9 mouse cellular contexts compared by ENCODE assay signal in genomic region chr10:77353031-77353745, GRCm38 (mm10).
DNase-seq lines count a peak whose midpoint lies in the region; ATAC-seq and TF ChIP-seq lines count a peak whose summit lies in the region.
"Had no signal": no experiment of that assay in that cellular context is flagged by ENCODE, and none has a peak within 500 bp of the region (broad histone marks: within the 10 kb centered on the region; RNA-seq: fewer than 3 reads in every experiment).

No protein-coding gene starts in this region.

- no peak for TF ChIP-seq EP300 in MEL (IDR thresholded peaks at IDR 0.05; ENCODE audit: low read depth in 1 of 2, low read length in 2 of 2)
- no peak for TF ChIP-seq EP300 in lung, postnatal 0 days (IDR thresholded peaks at IDR 0.05)

- TF ChIP-seq CTCF in MEL (IDR thresholded peaks at IDR 0.05 in 2 of 3, conservative IDR thresholded peaks at IDR 0.05 in 1 of 3; ENCODE audit: control insufficient read depth in 1 of 3, insufficient read depth in 1 of 3, low read depth in 2 of 3, low read length in 3 of 3, poor library complexity in 1 of 3, severe bottlenecking in 1 of 3): peak; percentile 66 to 98 (median 81)
- peak; percentile 89 for TF ChIP-seq CTCF in lung, postnatal 0 days (IDR thresholded peaks at IDR 0.05)

- H3K4me1 ChIP-seq in MEL (ENCODE audit: control insufficient read depth in 1 of 2, insufficient read depth in 2 of 2, low read length in 2 of 2): no peaks in the 10 kb centered on the region
- no peaks in the 10 kb centered on the region for H3K4me1 ChIP-seq in forebrain, embryonic 16.5 days (replicated peaks; ENCODE audit: control insufficient read depth, insufficient read depth, low read length)
- H3K4me1 ChIP-seq in lung, postnatal 0 days (ENCODE audit: insufficient read depth, low read depth, low read length): no peaks in the 10 kb centered on the region
- H3K4me1 ChIP-seq: limb, embryonic 15.5 days had no signal

- no peak overlapping the region for H3K4me3 ChIP-seq in MEL (ENCODE audit: control insufficient read depth in 1 of 2, insufficient read depth in 1 of 2, low read depth in 2 of 2, low read length in 2 of 2)
- H3K4me3 ChIP-seq in forebrain, embryonic 16.5 days (replicated peaks; ENCODE audit: low read length): no peak overlapping the region
- H3K4me3 ChIP-seq in lung, postnatal 0 days (ENCODE audit: low read depth, low read length): no peak overlapping the region
- H3K4me3 ChIP-seq: limb, embryonic 15.5 days had no signal

- WGBS in forebrain, embryonic 16.5 days: 83% methylated on average over 6 of the region's 6 CpGs
- 78% methylated on average over 6 of the region's 6 CpGs for WGBS in lung, postnatal 0 days

- no peaks in the 10 kb centered on the region for H3K27me3 ChIP-seq in MEL (ENCODE audit: control insufficient read depth in 1 of 2, insufficient read depth in 2 of 2, low read length in 2 of 2)
- no peaks in the 10 kb centered on the region for H3K27me3 ChIP-seq in forebrain, embryonic 16.5 days (replicated peaks; ENCODE audit: control insufficient read depth, insufficient read depth, low read length)
- H3K27me3 ChIP-seq in lung, postnatal 0 days (replicated peaks; ENCODE audit: insufficient read depth, low read length): no peaks in the 10 kb centered on the region
- H3K27me3 ChIP-seq: limb, embryonic 15.5 days had no signal

- DNase-seq in MEL (ENCODE audit: low read depth, low spot score): peak; percentile 77
- peak; percentile 90 to 93 for DNase-seq in cerebellum, adult 18-20 months
- peak; percentile 60 for DNase-seq in layer of hippocampus, adult 9-10 months (ENCODE audit: low spot score)
- peak; percentile 75 for DNase-seq in lung, postnatal 0 days (ENCODE audit: low spot score)
- peak; percentile 90 for DNase-seq in retina, embryonic 14.5 days (ENCODE audit: low spot score)
- DNase-seq in thymus, postnatal 36 days: peak; percentile 59 to 60

- TF ChIP-seq POLR2A in MEL (IDR thresholded peaks at IDR 0.05; ENCODE audit: control insufficient read depth in 1 of 2, insufficient read depth in 1 of 2, low read depth in 1 of 2, low read length in 2 of 2, poor library complexity in 1 of 2): no peak

- no peak overlapping the region for H3K27ac ChIP-seq in MEL (ENCODE audit: control insufficient read depth, low read depth, low read length)
- H3K27ac ChIP-seq in forebrain, embryonic 16.5 days (ENCODE audit: low read length): no peak overlapping the region
- no peak overlapping the region for H3K27ac ChIP-seq in lung, postnatal 0 days (ENCODE audit: low read length)
- H3K27ac ChIP-seq: limb, embryonic 15.5 days had no signal

- H3K9ac ChIP-seq in MEL (ENCODE audit: control insufficient read depth, low read depth, low read length, poor library complexity, severe bottlenecking): no peak overlapping the region
- no peak overlapping the region for H3K9ac ChIP-seq in forebrain, embryonic 16.5 days (replicated peaks; ENCODE audit: low read depth, low read length)
- H3K9ac ChIP-seq in lung, postnatal 0 days (replicated peaks; ENCODE audit: low read depth): no peak overlapping the region
- H3K9ac ChIP-seq: limb, embryonic 15.5 days had no signal

- no peaks in the 10 kb centered on the region for H3K36me3 ChIP-seq in MEL (ENCODE audit: control insufficient read depth in 1 of 2, insufficient read depth in 2 of 2, low read length in 2 of 2)
- H3K36me3 ChIP-seq in forebrain, embryonic 16.5 days (ENCODE audit: control insufficient read depth, insufficient read depth): no peaks in the 10 kb centered on the region
- no peaks in the 10 kb centered on the region for H3K36me3 ChIP-seq in lung, postnatal 0 days (ENCODE audit: insufficient read depth, low read length)

- TF ChIP-seq RAD21 in MEL (IDR thresholded peaks at IDR 0.05; ENCODE audit: low read depth, low read length): peak; percentile 96

- no peak overlapping the region for H3K4me2 ChIP-seq in forebrain, embryonic 16.5 days (ENCODE audit: low read length)
- H3K4me2 ChIP-seq in lung, postnatal 0 days (replicated peaks; ENCODE audit: low read depth, low read length): no peak overlapping the region
- H3K4me2 ChIP-seq: limb, embryonic 15.5 days had no signal

- ATAC-seq in forebrain, embryonic 16.5 days: peak; percentile 92
- ATAC-seq in hematopoietic stem cell, adult 5-6 weeks (replicated peaks in 1 of 2; ENCODE audit: insufficient read depth in 1 of 2, low FRiP score in 2 of 2, low TSS enrichment in 1 of 2, low read depth in 1 of 2, poor library complexity in 2 of 2, severe bottlenecking in 2 of 2): peak; percentile 89 to 91
- peak; percentile 58; the same call in 1 of the 2 replicates for ATAC-seq in lung, postnatal 0 days

- H3K79me2 ChIP-seq in MEL (ENCODE audit: control insufficient read depth, insufficient read depth, low read length, poor library complexity): no peaks in the 10 kb centered on the region

- no peaks in the 10 kb centered on the region for H3K9me3 ChIP-seq in MEL (replicated peaks; ENCODE audit: insufficient read depth, low read length)
- H3K9me3 ChIP-seq in forebrain, embryonic 16.5 days (ENCODE audit: control insufficient read depth, low read length): no peaks in the 10 kb centered on the region
- H3K9me3 ChIP-seq in lung, postnatal 0 days (ENCODE audit: low read length): no peaks in the 10 kb centered on the region
- H3K9me3 ChIP-seq: limb, embryonic 15.5 days had no signal

TF ChIP-seq in MEL, 35 proteins besides CTCF, POLR2A, EP300 and RAD21:
- TF ChIP-seq E2F4 (IDR thresholded peaks at IDR 0.05; ENCODE audit: borderline replicate concordance, low read depth, low read length) (no peak), USF1 (IDR thresholded peaks at IDR 0.05; ENCODE audit: low read depth, low read length) (no peak), MYB (IDR thresholded peaks at IDR 0.05; ENCODE audit: low read depth, low read length) (no peak), NELFE (IDR thresholded peaks at IDR 0.05; ENCODE audit: low read depth, low read length) (no peak), ZC3H11A (IDR thresholded peaks at IDR 0.05; ENCODE audit: low read depth, low read length) (peak; percentile 87), TAL1 (IDR thresholded peaks at IDR 0.05; ENCODE audit: low read length) (no peak), CHD2 (IDR thresholded peaks at IDR 0.05; ENCODE audit: low read length) (no peak), POLR2AphosphoS5 (IDR thresholded peaks at IDR 0.05; ENCODE audit: borderline replicate concordance, low read depth, low read length) (no peak), MXI1 (IDR thresholded peaks at IDR 0.05; ENCODE audit: low read depth, low read length) (no peak), SIN3A (IDR thresholded peaks at IDR 0.05; ENCODE audit: low read length) (no peak), ZNF384 (IDR thresholded peaks at IDR 0.05; ENCODE audit: low read depth, low read length) (no peak), ELF1 (IDR thresholded peaks at IDR 0.05; ENCODE audit: low read depth, low read length) (no peak), SMC3 (IDR thresholded peaks at IDR 0.05; ENCODE audit: low read depth, low read length) (peak; percentile 95), MAFK (IDR thresholded peaks at IDR 0.05; ENCODE audit: borderline replicate concordance, low read depth, low read length) (no peak), ZKSCAN1 (IDR thresholded peaks at IDR 0.05; ENCODE audit: low read depth, low read length) (no peak), ETS1 (IDR thresholded peaks at IDR 0.05; ENCODE audit: low read depth, low read length) (no peak), GATA1 (IDR thresholded peaks at IDR 0.05; ENCODE audit: low read depth, low read length) (peak; percentile 47; the same call in 1 of the 2 replicates)
